Mouse (Mus musculus) liver, adult 2 months (tissue): ENCODE data around the gene Faap20.

Source experiments
- CTCF ChIP-seq: fragments of 200-500 bp; IDR thresholded peaks from 2 replicates; pipeline ENCODE4 v1.5.1; 2011; ENCODE audit warnings: low read depth, low read length, control low read depth
- POLR2A ChIP-seq: fragments of 200-500 bp; IDR thresholded peaks from 2 replicates; pipeline ENCODE4 v1.6.1; 2011; ENCODE audit warnings: low read length, control low read depth; ENCODE audit not compliant: insufficient read depth; ENCODE audit errors: extremely low read depth

DNA sequence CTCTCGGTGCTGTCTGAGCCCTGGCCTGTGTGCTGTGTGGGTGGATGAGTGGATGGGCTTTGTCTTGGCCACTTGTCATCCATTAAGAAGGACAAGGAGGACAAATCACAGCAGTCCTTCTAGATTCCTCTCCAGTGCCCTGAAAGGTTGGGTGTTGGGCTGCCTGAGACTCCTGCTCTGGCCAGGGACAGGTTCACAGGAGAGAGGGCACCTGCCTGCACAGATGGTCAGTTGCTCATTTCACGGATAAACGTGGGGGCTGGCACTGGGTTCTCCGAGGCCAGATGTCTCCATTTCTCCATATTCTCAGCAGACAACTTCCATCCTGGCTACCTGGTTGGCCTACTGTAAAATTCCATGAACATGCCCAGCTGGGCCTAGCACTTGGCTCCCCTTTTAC is 49.2 kb downstream of the Faap20 start:
- no peak for TF ChIP-seq CTCF
- TF ChIP-seq POLR2A: no peak
